Mouse (Mus musculus): ENCODE results near the gene Tmem101.
"Not testable (repeated sequence)": the region's sequence is repeated elsewhere in the genome, so short reads cannot be mapped to it uniquely, and the experiment has no call there.

Gene Tmem101

GRCm38 (mm10) chr11:102156039-102156785 is at the start of gene Tmem101:
Gene Tmem101, minus strand, starts transcription at chr11:102156404.
- DNase-seq (ENCODE audit: low spot score in 2 of 2): peak; percentile 88 to 90

- DNase-seq (ENCODE audit: low spot score in 2 of 2): no peak
Observed at GRCm38 (mm10) chr11:102201408-102201821, 45.2 kb upstream of the Tmem101 start.

GRCm38 (mm10) chr11:102199856-102200255 is 43.7 kb upstream of the Tmem101 start:
- DNase-seq (ENCODE audit: low spot score in 2 of 2): peak in 1 of 2 experiments; percentile 60

GRCm38 (mm10) chr11:102198245-102198644 is 42.0 kb upstream of the Tmem101 start:
- no peak for DNase-seq (ENCODE audit: low spot score in 2 of 2)

- no peak for DNase-seq (ENCODE audit: low spot score in 2 of 2)
Observed at GRCm38 (mm10) chr11:102196018-102196797, 40.0 kb upstream of the Tmem101 start.

GRCm38 (mm10) chr11:102193657-102194440 is 37.6 kb upstream of the Tmem101 start:
- DNase-seq (ENCODE audit: low spot score in 2 of 2): no peak

- no peak for DNase-seq (ENCODE audit: low spot score in 2 of 2)
Observed at GRCm38 (mm10) chr11:102190848-102191247, 34.6 kb upstream of the Tmem101 start.

GRCm38 (mm10) chr11:102189461-102190436 is 33.5 kb upstream of the Tmem101 start, which contains the start of gene G6pc3:
Gene G6pc3, plus strand, starts transcription at chr11:102189620.
- peak; percentile 85 to 89 for DNase-seq (ENCODE audit: low spot score in 2 of 2)

GRCm38 (mm10) chr11:102188980-102189379 is 32.8 kb upstream of the Tmem101 start:
- no peak for DNase-seq (ENCODE audit: low spot score in 2 of 2)

GRCm38 (mm10) chr11:102186235-102186634 is 30.0 kb upstream of the Tmem101 start:
- DNase-seq (ENCODE audit: low spot score in 2 of 2): no peak

GRCm38 (mm10) chr11:102185677-102186076 is 29.5 kb upstream of the Tmem101 start:
- no peak for DNase-seq (ENCODE audit: low spot score in 2 of 2)

- DNase-seq (ENCODE audit: low spot score in 2 of 2): peak; percentile 94 to 98
Observed at GRCm38 (mm10) chr11:102184646-102185495, 28.7 kb upstream of the Tmem101 start, which contains the start of gene Lsm12. Gene Lsm12, minus strand, starts transcription at chr11:102185296.

GRCm38 (mm10) chr11:102184253-102184645 is 28.0 kb upstream of the Tmem101 start:
- no peak for DNase-seq (ENCODE audit: low spot score in 2 of 2)

GRCm38 (mm10) chr11:102179836-102180235 is 23.6 kb upstream of the Tmem101 start:
- no peak for DNase-seq (ENCODE audit: low spot score in 2 of 2)

- no peak for DNase-seq (ENCODE audit: low spot score in 2 of 2)
Observed at GRCm38 (mm10) chr11:102168689-102169088, 12.5 kb upstream of the Tmem101 start.

GRCm38 (mm10) chr11:102167539-102167938 is 11.3 kb upstream of the Tmem101 start:
- DNase-seq (ENCODE audit: low spot score in 2 of 2): no peak

- DNase-seq (ENCODE audit: low spot score in 2 of 2): no peak
Observed at GRCm38 (mm10) chr11:102165971-102166722, 9.9 kb upstream of the Tmem101 start.

- DNase-seq (ENCODE audit: low spot score in 2 of 2): no peak
Observed at GRCm38 (mm10) chr11:102159781-102160180, 3.6 kb upstream of the Tmem101 start.

GRCm38 (mm10) chr11:102158024-102158423 is 1.8 kb upstream of the Tmem101 start:
- not testable (repeated sequence) for DNase-seq (ENCODE audit: low spot score in 2 of 2)
